Comparison of ENCODE assay signal across 9 mouse cellular contexts in genomic region chr8:126298296-126299093, GRCm38 (mm10). TPM values are rescaled to one million over a fixed set of nuclear protein-coding genes. Genes with fewer than 3 reads are reported as not detected.
A peak's percentile ranks its signal among the peaks of the same experiment; 100 is the strongest.
DNase-seq lines count a peak whose midpoint lies in the region; ATAC-seq and TF ChIP-seq lines count a peak whose summit lies in the region.
"Had no signal": no experiment of that assay in that cellular context is flagged by ENCODE, and none has a peak within 500 bp of the region (broad histone marks: within the 10 kb centered on the region; RNA-seq: fewer than 3 reads in every experiment).

TSS of gene Slc35f3 (plus strand) at chr8:126298558.

- peak; percentile 67 for DNase-seq in layer of hippocampus, adult 11-12 months (ENCODE audit: low spot score)
- no peak for DNase-seq in layer of hippocampus, adult 9-10 months (ENCODE audit: low spot score)
- peak; percentile 62 for DNase-seq in embryonic facial prominence, embryonic 10.5 days (ENCODE audit: low spot score)
- DNase-seq in heart, postnatal 14 days, result peak; percentile 7 to 18
- DNase-seq in layer of hippocampus, adult 18-20 months (ENCODE audit: low spot score in 2 of 2), result peak; percentile 61 to 77

- no peak for TF ChIP-seq CTCF in olfactory bulb, adult 2 months (IDR thresholded peaks at IDR 0.05; ENCODE audit: insufficient read depth, low read depth, low read length)

- peak; percentile 19; the same call in 1 of the 2 replicates for ATAC-seq in liver, embryonic 16.5 days (ENCODE audit: low read depth)
- ATAC-seq in CD4-positive, CD25-positive, alpha-beta regulatory T cell, adult 4 months, result no peak

- 2% methylated on average over 72 of the region's 72 CpGs for WGBS in embryonic facial prominence, embryonic 10.5 days
- WGBS in liver, embryonic 16.5 days (ENCODE audit: insufficient replicate concordance), result 4% methylated on average over 55 of the region's 72 CpGs
- WGBS in olfactory bulb, adult 2 months, result under 1% methylated on average over 72 of the region's 72 CpGs

- TF ChIP-seq POLR2A in olfactory bulb, adult 2 months (IDR thresholded peaks at IDR 0.05; ENCODE audit: insufficient read depth, low read depth, low read length), result no peak

- H3K27me3 ChIP-seq in embryonic facial prominence, embryonic 10.5 days (replicated peaks; ENCODE audit: low read depth, poor library complexity, severe bottlenecking), result peaks cover 43% of the 10 kb centered on the region
- H3K27me3 ChIP-seq in liver, embryonic 16.5 days (ENCODE audit: control insufficient read depth, insufficient read depth, low read depth, low read length), result peaks cover 21% of the 10 kb centered on the region

- peak within 1 kb of the TSS; percentile 71 for H3K27ac ChIP-seq in embryonic facial prominence, embryonic 10.5 days (replicated peaks)
- no peak within 1 kb of the TSS for H3K27ac ChIP-seq in liver, embryonic 16.5 days (ENCODE audit: low read length)
- H3K27ac ChIP-seq in olfactory bulb, adult 2 months (ENCODE audit: insufficient read depth, low read depth, low read length), result peak within 1 kb of the TSS; percentile 76
- H3K27ac ChIP-seq: macrophage had no signal

- intact Hi-C loops in heart, postnatal 14 days (cut with DNase I), result no loop called here

- H3K36me3 ChIP-seq in embryonic facial prominence, embryonic 10.5 days (replicated peaks), result no peaks in the 10 kb centered on the region
- H3K36me3 ChIP-seq in liver, embryonic 16.5 days (ENCODE audit: control insufficient read depth, insufficient read depth), result no peaks in the 10 kb centered on the region

- no peaks in the 10 kb centered on the region for H3K9me3 ChIP-seq in embryonic facial prominence, embryonic 10.5 days
- no peaks in the 10 kb centered on the region for H3K9me3 ChIP-seq in liver, embryonic 16.5 days (replicated peaks; ENCODE audit: control insufficient read depth, low read length)

- H3K9ac ChIP-seq in liver, embryonic 16.5 days (ENCODE audit: low read depth, low read length), result no peak within 1 kb of the TSS

- peak within 1 kb of the TSS; percentile 55 for H3K4me2 ChIP-seq in liver, embryonic 16.5 days (ENCODE audit: low read depth, low read length)

- peak within 1 kb of the TSS; percentile 71 for H3K4me3 ChIP-seq in embryonic facial prominence, embryonic 10.5 days
- H3K4me3 ChIP-seq in liver, embryonic 16.5 days (ENCODE audit: low read depth, low read length), result peak within 1 kb of the TSS; percentile 35
- H3K4me3 ChIP-seq in olfactory bulb, adult 2 months (ENCODE audit: insufficient read depth, low read depth, low read length), result peak within 1 kb of the TSS; percentile 79

- H3K4me1 ChIP-seq in embryonic facial prominence, embryonic 10.5 days, result peaks cover 18% of the 10 kb centered on the region
- no peaks in the 10 kb centered on the region for H3K4me1 ChIP-seq in liver, embryonic 16.5 days (ENCODE audit: control insufficient read depth, low read depth, low read length)
- H3K4me1 ChIP-seq in olfactory bulb, adult 2 months (ENCODE audit: control insufficient read depth, insufficient read depth, low read length), result peaks cover 17% of the 10 kb centered on the region

RNA-seq across cellular contexts. Expression of gene Slc35f3, which starts in this region (rescaled TPM):
- polyA plus RNA-seq in embryonic facial prominence, embryonic 10.5 days (2016; fragmentation: Nextera tagmentation; extraction: Ambion mirVana), result 0.23 TPM in 1 of 2 replicates, not detected in the other
- total RNA-seq in heart, postnatal 14 days (2021), result not detected
- total RNA-seq in layer of hippocampus, adult 18-20 months (2021), result 10 to 100 TPM; 40.2 to 45.2 TPM
- polyA plus RNA-seq in liver, embryonic 16.5 days (2015; fragmentation: Nextera tagmentation; extraction: Ambion mirVana), result not detected in 2 replicates
- not detected in 2 replicates for polyA plus RNA-seq in olfactory bulb, adult 2 months (2012; ENCODE audit: insufficient read depth, insufficient read length, low replicate concordance, missing spikeins)
- polyA plus RNA-seq in CD4-positive, CD25-positive, alpha-beta regulatory T cell, adult 4 months (2017; shearing (Covaris generic)), result not detected
- polyA plus RNA-seq: macrophage had no signal

Comparison
In these comparisons a context has a peak if more than half of its experiments do, and no peak if none do; other contexts are left out.
1. RNA of gene Slc35f3 (total RNA-seq): 40.2 to 45.2 TPM in layer of hippocampus, adult 18-20 months; not detected in heart, postnatal 14 days; every median in the first group is over 10 times any median in the second.
2. Peak in DNase-seq, H3K4me3 ChIP-seq and H3K27ac ChIP-seq in embryonic facial prominence, embryonic 10.5 days; RNA of the gene not detected or under 1 TPM.
3. Peak in DNase-seq in heart, postnatal 14 days; RNA of the gene not detected or under 1 TPM.
4. Peak in ATAC-seq, H3K4me3 ChIP-seq and H3K4me2 ChIP-seq in liver, embryonic 16.5 days; RNA of the gene not detected or under 1 TPM.
5. Peak in every context shown above with its lines, with median percentiles within 50 percentile points of each other: H3K4me3 ChIP-seq.